Mouse (Mus musculus) liver, postnatal 0 days (tissue): ENCODE measurements around the gene Rpl31. TPM values are rescaled to one million over a fixed set of nuclear protein-coding genes. Genes with fewer than 3 reads are reported as not detected.

Experiments
- ATAC-seq: fragments of 200-750 bp; cut with Nextera tagmentation; 2 replicates; pipeline ENCODE4 v1.8.0; 2017; ENCODE audit warnings: mild to moderate bottlenecking, moderate library complexity
- DNase-seq: peaks from one replicate; pipeline ENCODE4 v3.0.0-alpha.2; 2016
- H3K27ac ChIP-seq: fragments of 300-500 bp; sonication (generic); 2 replicates; pipeline ENCODE4 v1.5.1; 2014; ENCODE audit warnings: antibody characterized with exemption, moderate library complexity, mild to moderate bottlenecking, low read depth
- H3K27me3 ChIP-seq: fragments of 300-500 bp; sonication (generic); 2 replicates; pipeline ENCODE4 v1.6.1; 2014; ENCODE audit warnings: low read length, control low read depth, mixed read lengths; ENCODE audit not compliant: insufficient read depth
- H3K36me3 ChIP-seq: fragments of 300-500 bp; sonication (generic); replicated peaks from 2 replicates; pipeline ENCODE4 v1.6.1; 2014; ENCODE audit warnings: mild to moderate bottlenecking, control low read depth, low read length, moderate library complexity, mixed read lengths; ENCODE audit not compliant: insufficient read depth
- H3K4me1 ChIP-seq: fragments of 300-500 bp; sonication (generic); 2 replicates; pipeline ENCODE4 v1.6.1; 2014; ENCODE audit warnings: antibody characterized with exemption, mild to moderate bottlenecking, control low read depth; ENCODE audit not compliant: insufficient read depth
- H3K4me2 ChIP-seq: fragments of 300-500 bp; sonication (generic); 2 replicates; pipeline ENCODE4 v1.6.1; 2014; ENCODE audit warnings: low read depth, mild to moderate bottlenecking, low read length, moderate library complexity, mixed read lengths
- H3K4me3 ChIP-seq: fragments of 300-500 bp; sonication (generic); 2 replicates; pipeline ENCODE4 v1.5.1; 2014; ENCODE audit warnings: low read depth, low read length
- H3K9ac ChIP-seq: fragments of 300-500 bp; sonication (generic); replicated peaks from 2 replicates; pipeline ENCODE4 v1.6.1; 2014; ENCODE audit warnings: mild to moderate bottlenecking, moderate library complexity
- H3K9me3 ChIP-seq: fragments of 300-500 bp; sonication (generic); 2 replicates; pipeline ENCODE4 v1.6.1; 2016; ENCODE audit warnings: mild to moderate bottlenecking, control low read depth, low read length, mixed read lengths
- CTCF ChIP-seq: sonication (generic); IDR thresholded peaks from 2 replicates; pipeline ENCODE4 v1.5.1; 2016; ENCODE audit warnings: antibody characterized with exemption, low read depth
- EP300 ChIP-seq: IDR thresholded peaks from 2 replicates; pipeline ENCODE4 v1.6.1; 2016; ENCODE audit warnings: antibody characterized with exemption, low read depth, mild to moderate bottlenecking
- WGBS: fragments of 180-500 bp; shearing (Covaris S2); extraction: QIAGEN DNeasy Blood & Tissue Kit; methylation state at CpG from one replicate; pipeline ENCODE4 v1.1.7; 2014; ENCODE audit not compliant: insufficient replicate concordance; 5-methylcytosine and 5-hydroxymethylcytosine counted together
- polyA plus RNA-seq: library from polyadenylated mRNA; unstranded; fragments of >200 nt; fragmentation: Nextera tagmentation; extraction: Ambion mirVana; gene quantifications from 2 replicates; pipeline ENCODE4 v1.2.1, GENCODE M21; 2015

Gene Rpl31
- polyA plus RNA-seq, 1 experiment from 2014 or later: 306 TPM

GRCm38 (mm10) chr1:39378540-39378939 is 10.9 kb downstream of the Rpl31 start:
- no peak overlapping the region for H3K9ac ChIP-seq
- no peaks in the 10 kb centered on the region for H3K4me1 ChIP-seq
- DNase-seq: no peak
- WGBS: 90% methylated on average over 1 of the region's 1 CpGs
- ATAC-seq: no peak
- H3K27ac ChIP-seq: no peak overlapping the region
- no peaks in the 10 kb centered on the region for H3K27me3 ChIP-seq
- no peak overlapping the region for H3K4me2 ChIP-seq
- TF ChIP-seq EP300 (no peak), CTCF (no peak)
- peaks cover 59% of the 10 kb centered on the region for H3K36me3 ChIP-seq
- H3K4me3 ChIP-seq: no peak overlapping the region
- no peaks in the 10 kb centered on the region for H3K9me3 ChIP-seq

- ATAC-seq: no peak
- Histone ChIP-seq H3K4me3 (no peak overlapping the region), H3K27ac (no peak overlapping the region), H3K36me3 (peaks cover 55% of the 10 kb centered on the region), H3K4me2 (no peak overlapping the region), H3K9me3 (no peaks in the 10 kb centered on the region), H3K27me3 (no peaks in the 10 kb centered on the region), H3K9ac (no peak overlapping the region), H3K4me1 (no peaks in the 10 kb centered on the region)
- no peak for TF ChIP-seq EP300
- DNase-seq: no peak
- 47% methylated on average over 5 of the region's 5 CpGs for WGBS
Measured at GRCm38 (mm10) chr1:39379021-39379420, 11.4 kb downstream of the Rpl31 start.

GRCm38 (mm10) chr1:39381017-39381416 is 13.4 kb downstream of the Rpl31 start:
- TF ChIP-seq CTCF: no peak
- TF ChIP-seq EP300: no peak
- no peaks in the 10 kb centered on the region for H3K27me3 ChIP-seq
- H3K27ac ChIP-seq: no peak overlapping the region
- H3K9me3 ChIP-seq: no peaks in the 10 kb centered on the region
- 68% methylated on average over 9 of the region's 9 CpGs for WGBS
- peaks cover 60% of the 10 kb centered on the region for H3K36me3 ChIP-seq
- no peak overlapping the region for H3K9ac ChIP-seq
- no peak overlapping the region for H3K4me2 ChIP-seq
- ATAC-seq (0 out of 2 replicates have a peak, but pooled peaks have one; percentile 16), DNase-seq (no peak)
- no peaks in the 10 kb centered on the region; the same call in 1 of the 2 replicates for H3K4me1 ChIP-seq
- H3K4me3 ChIP-seq: no peak overlapping the region

- no peak overlapping the region for H3K27ac ChIP-seq
Measured at GRCm38 (mm10) chr1:39384914-39385313, 17.3 kb downstream of the Rpl31 start.

GRCm38 (mm10) chr1:39386456-39386855 is 18.8 kb downstream of the Rpl31 start:
- 65% methylated on average over 3 of the region's 3 CpGs for WGBS
- H3K36me3 ChIP-seq: peaks cover 51% of the 10 kb centered on the region
- ATAC-seq (no peak), DNase-seq (no peak)
- H3K4me2 ChIP-seq: no peak overlapping the region
- H3K9me3 ChIP-seq: no peaks in the 10 kb centered on the region
- H3K4me3 ChIP-seq: no peak overlapping the region
- no peaks in the 10 kb centered on the region for H3K27me3 ChIP-seq
- TF ChIP-seq CTCF: no peak
- peaks cover 4% of the 10 kb centered on the region for H3K4me1 ChIP-seq
- no peak overlapping the region for H3K9ac ChIP-seq
- no peak overlapping the region for H3K27ac ChIP-seq

More at GRCm38 (mm10) chr1:39384914-39385313, 17.3 kb downstream of the Rpl31 start:
- 51% methylated on average over 9 of the region's 9 CpGs for WGBS
- Histone ChIP-seq H3K4me2 (no peak overlapping the region), H3K9me3 (no peaks in the 10 kb centered on the region), H3K27me3 (no peaks in the 10 kb centered on the region), H3K4me3 (no peak overlapping the region), H3K9ac (no peak overlapping the region), H3K36me3 (peaks cover 54% of the 10 kb centered on the region), H3K4me1 (peaks cover 4% of the 10 kb centered on the region)
- no peak for DNase-seq
- TF ChIP-seq EP300 (no peak), CTCF (no peak)
- no peak for ATAC-seq

GRCm38 (mm10) chr1:39387497-39387896 is 19.9 kb downstream of the Rpl31 start:
- no peak for DNase-seq
- Histone ChIP-seq H3K4me3 (no peak overlapping the region), H3K36me3 (peaks cover 58% of the 10 kb centered on the region), H3K27me3 (no peaks in the 10 kb centered on the region), H3K27ac (0 out of 2 replicates have a peak overlapping the region, but pooled peaks have one; percentile 11), H3K4me2 (no peak overlapping the region), H3K9ac (no peak overlapping the region), H3K9me3 (no peaks in the 10 kb centered on the region), H3K4me1 (peaks cover 5% of the 10 kb centered on the region)
- 85% methylated on average over 4 of the region's 4 CpGs for WGBS
- no peak for TF ChIP-seq EP300
- no peak for ATAC-seq

- no peaks in the 10 kb centered on the region for H3K9me3 ChIP-seq
- H3K4me2 ChIP-seq: no peak overlapping the region
- TF ChIP-seq EP300: no peak
- no peak for TF ChIP-seq CTCF
- WGBS: 74% methylated on average over 2 of the region's 2 CpGs
- H3K4me3 ChIP-seq: no peak overlapping the region
- DNase-seq (no peak), ATAC-seq (peak; percentile 75)
- 0 out of 2 replicates have a peak overlapping the region, but pooled peaks have one; percentile 11 for H3K27ac ChIP-seq
- no peaks in the 10 kb centered on the region for H3K27me3 ChIP-seq
- H3K9ac ChIP-seq: no peak overlapping the region
- H3K4me1 ChIP-seq: peaks cover 7% of the 10 kb centered on the region
- H3K36me3 ChIP-seq: peaks cover 61% of the 10 kb centered on the region
Measured at GRCm38 (mm10) chr1:39388163-39388562, 20.5 kb downstream of the Rpl31 start.
